Mouse (Mus musculus) kidney, postnatal 36 days (tissue): ENCODE measurements around the gene Ankrd13b.
A peak's percentile ranks its signal among the peaks of the same experiment; 100 is the strongest.
"Not testable (repeated sequence)": the region's sequence is repeated elsewhere in the genome, so short reads cannot be mapped to it uniquely, and the experiment has no call there.

Experiments
- DNase-seq, 2 experiments: peaks; one replicate each; pipeline ENCODE4 v3.0.0; 2021 to 2022; ENCODE audit warnings: mixed read lengths in 2 of 2

The Ankrd13b gene

GRCm38 (mm10) chr11:77489591-77490235 lies at the start of gene Ankrd13b:
TSS of gene Ankrd13b (minus strand) at chr11:77489678.
- DNase-seq = peak; percentile 82 to 88

GRCm38 (mm10) chr11:77532202-77532846 lies 42.8 kb upstream of the Ankrd13b start:
- DNase-seq = no peak

GRCm38 (mm10) chr11:77530862-77531261 lies 41.4 kb upstream of the Ankrd13b start:
- no peak for DNase-seq

GRCm38 (mm10) chr11:77529644-77530043 lies 40.2 kb upstream of the Ankrd13b start:
- no peak for DNase-seq

- DNase-seq = not testable (repeated sequence)
These were observed 38.9 kb upstream of the Ankrd13b start for GRCm38 (mm10) chr11:77528420-77528819.

- no peak for DNase-seq
These were observed 36.5 kb upstream of the Ankrd13b start for GRCm38 (mm10) chr11:77525804-77526486.

GRCm38 (mm10) chr11:77520601-77521529 lies 31.4 kb upstream of the Ankrd13b start:
- peak in 1 of 2 experiments; percentile 55 for DNase-seq

GRCm38 (mm10) chr11:77519043-77519442 lies 29.6 kb upstream of the Ankrd13b start, which contains the start of gene Gm10392:
TSS of gene Gm10392 (minus strand) at chr11:77519198.
- DNase-seq = peak in 1 of 2 experiments; percentile 40

GRCm38 (mm10) chr11:77518051-77518798 lies 28.7 kb upstream of the Ankrd13b start:
- no peak for DNase-seq

- no peak for DNase-seq
These were observed 27.3 kb upstream of the Ankrd13b start for GRCm38 (mm10) chr11:77516553-77517425.

- peak in 1 of 2 experiments; percentile 57 for DNase-seq
These were observed 26.4 kb upstream of the Ankrd13b start, which contains the start of gene Trp53i13 for GRCm38 (mm10) chr11:77515637-77516552. TSS of gene Trp53i13 (minus strand) at chr11:77515980.

GRCm38 (mm10) chr11:77514832-77515636 lies 25.6 kb upstream of the Ankrd13b start, which contains the start of gene Abhd15:
TSS of gene Abhd15 (plus strand) at chr11:77515121.
- DNase-seq = peak; percentile 89

- DNase-seq = no peak
These were observed 24.9 kb upstream of the Ankrd13b start for GRCm38 (mm10) chr11:77514281-77514831.

- DNase-seq = peak; percentile 31 to 49
These were observed 24.3 kb upstream of the Ankrd13b start for GRCm38 (mm10) chr11:77513811-77514170.

GRCm38 (mm10) chr11:77512891-77513810 lies 23.7 kb upstream of the Ankrd13b start:
- peak; percentile 89 to 94 for DNase-seq

- DNase-seq = no peak
These were observed 21.9 kb upstream of the Ankrd13b start for GRCm38 (mm10) chr11:77511336-77511735.
